Mouse (Mus musculus) neural tube, embryonic 14.5 days (tissue): Measurements from ENCODE around the gene Elobl. TPM values are rescaled to one million over a fixed set of nuclear protein-coding genes. Genes with fewer than 3 reads are reported as not detected.

Source experiments
- ATAC-seq: fragments of 200-750 bp; cut with Nextera tagmentation; 2 replicates; pipeline ENCODE4 v1.8.0; 2017; ENCODE audit warnings: low read depth, mild to moderate bottlenecking, moderate TSS enrichment, moderate library complexity
- H3K27ac ChIP-seq: fragments of 300-500 bp; sonication (generic); 2 replicates; pipeline ENCODE4 v1.5.1; 2014; ENCODE audit warnings: low read depth, mild to moderate bottlenecking, control low read depth, low read length, moderate library complexity, mixed read lengths
- H3K27me3 ChIP-seq: fragments of 300-500 bp; sonication (generic); 2 replicates; pipeline ENCODE4 v1.6.1; 2014; ENCODE audit warnings: low read length; ENCODE audit not compliant: control insufficient read depth, insufficient read depth
- H3K36me3 ChIP-seq: fragments of 300-500 bp; sonication (generic); 2 replicates; pipeline ENCODE4 v1.6.1; 2014; ENCODE audit warnings: low read length, mixed read lengths; ENCODE audit not compliant: control insufficient read depth, insufficient read depth
- H3K4me1 ChIP-seq: fragments of 300-500 bp; sonication (generic); 2 replicates; pipeline ENCODE4 v1.6.1; 2014; ENCODE audit warnings: low read length; ENCODE audit not compliant: control insufficient read depth, insufficient read depth
- H3K4me2 ChIP-seq: fragments of 300-500 bp; sonication (generic); 2 replicates; pipeline ENCODE4 v1.6.1; 2014; ENCODE audit warnings: mild to moderate bottlenecking, low read depth, low read length, control low read depth
- H3K4me3 ChIP-seq: fragments of 300-500 bp; sonication (generic); 2 replicates; pipeline ENCODE4 v1.5.1; 2014; ENCODE audit warnings: low read depth, low read length, control low read depth, mixed read lengths
- H3K9ac ChIP-seq: fragments of 300-500 bp; sonication (generic); replicated peaks from 2 replicates; pipeline ENCODE4 v1.6.1; 2014; ENCODE audit warnings: low read depth, mild to moderate bottlenecking, control low read depth, low read length, mixed read lengths
- H3K9me3 ChIP-seq: fragments of 300-500 bp; sonication (generic); 2 replicates; pipeline ENCODE4 v1.6.1; 2016; ENCODE audit warnings: low read length; ENCODE audit not compliant: control insufficient read depth
- WGBS: fragments of 180-500 bp; shearing (Covaris S2); extraction: QIAGEN DNeasy Blood & Tissue Kit; methylation state at CpG from one replicate; pipeline ENCODE4 v1.1.7; 2014; 5-methylcytosine and 5-hydroxymethylcytosine counted together
- polyA plus RNA-seq: library from polyadenylated mRNA; unstranded; fragments of >200 nt; fragmentation: Nextera tagmentation; extraction: Ambion mirVana; gene quantifications from 2 replicates; pipeline ENCODE4 v1.2.1, GENCODE M21; 2014

The Elobl gene
- polyA plus RNA-seq, 1 experiment from 2014 or later: not detected

DNA sequence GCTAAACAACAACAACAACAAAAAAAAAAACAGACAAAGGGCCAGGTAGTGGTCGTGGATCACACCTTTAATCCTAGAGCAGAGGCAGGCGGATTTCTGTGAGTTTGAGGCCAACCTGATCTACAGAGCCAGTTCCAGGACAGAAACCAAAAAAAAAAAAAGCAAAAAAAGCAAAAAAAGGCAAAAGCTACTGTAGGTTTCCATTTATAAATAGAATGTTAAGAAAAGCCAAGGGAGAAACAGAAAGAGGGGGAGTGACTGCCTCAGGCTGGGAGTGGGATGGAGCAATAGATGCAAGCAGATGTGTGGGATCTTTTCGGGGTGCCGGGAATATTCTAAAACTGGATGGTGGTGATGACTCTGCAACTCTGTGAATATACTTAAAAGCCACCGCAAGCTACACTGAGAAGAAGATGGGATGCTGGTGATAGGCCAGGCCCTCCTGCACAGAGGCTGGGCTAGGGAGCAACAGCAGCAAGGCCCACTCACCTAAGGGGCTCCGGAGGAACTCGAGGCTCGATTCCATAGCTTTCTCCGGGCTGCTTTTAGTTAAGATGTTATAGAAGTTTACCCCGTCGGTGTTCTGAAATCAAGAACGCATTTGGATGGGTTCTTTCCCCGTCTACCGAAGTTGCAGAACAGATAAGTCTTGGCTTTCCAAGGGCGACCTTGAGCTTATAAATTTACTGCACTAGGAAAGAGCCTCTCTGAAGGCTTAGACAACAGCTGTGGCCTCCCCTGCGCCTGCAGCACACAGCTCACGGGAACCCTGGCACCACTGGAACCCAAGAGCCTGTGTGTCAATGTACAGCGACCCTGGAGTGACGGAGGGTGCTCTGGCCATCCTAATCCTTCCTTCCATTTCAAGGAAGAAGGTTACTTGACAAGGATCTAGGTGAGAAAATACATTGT lies 32.4 kb downstream of the Elobl start:
- WGBS: 96% methylated on average over 19 of the region's 19 CpGs
- no peaks in the 10 kb centered on the region for H3K9me3 ChIP-seq
- H3K4me1 ChIP-seq: no peaks in the 10 kb centered on the region
- H3K4me3 ChIP-seq: no peak overlapping the region
- H3K9ac ChIP-seq: no peak overlapping the region
- no peak overlapping the region for H3K4me2 ChIP-seq
- ATAC-seq: no peak
- no peaks in the 10 kb centered on the region for H3K36me3 ChIP-seq
- no peaks in the 10 kb centered on the region for H3K27me3 ChIP-seq
- H3K27ac ChIP-seq: no peak overlapping the region

DNA sequence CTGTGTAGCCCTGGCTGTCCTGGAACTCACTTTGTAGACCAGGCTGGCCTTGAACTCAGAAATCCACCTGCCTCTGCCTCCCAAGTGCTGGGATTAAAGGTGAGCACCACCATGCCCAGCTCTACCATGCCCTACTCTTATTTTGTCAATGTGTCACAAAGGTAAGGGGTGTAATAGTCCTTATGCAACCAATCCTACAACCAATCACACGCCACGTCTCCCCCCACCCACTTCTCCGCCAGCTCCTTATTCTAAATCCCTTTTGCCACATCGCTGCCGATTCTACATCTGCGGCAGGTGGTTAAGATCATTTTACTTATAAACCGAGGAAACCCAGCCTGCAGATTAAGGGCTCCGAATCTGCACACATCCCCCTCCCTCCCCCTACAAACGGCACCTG lies 33.7 kb downstream of the Elobl start:
- Histone ChIP-seq H3K9ac (no peak overlapping the region), H3K4me1 (no peaks in the 10 kb centered on the region), H3K27ac (no peak overlapping the region), H3K27me3 (no peaks in the 10 kb centered on the region), H3K4me3 (no peak overlapping the region), H3K9me3 (no peaks in the 10 kb centered on the region), H3K36me3 (no peaks in the 10 kb centered on the region), H3K4me2 (no peak overlapping the region)
- 98% methylated on average over 9 of the region's 9 CpGs for WGBS
- ATAC-seq: no peak

- no peak for ATAC-seq
- H3K9me3 ChIP-seq: no peaks in the 10 kb centered on the region
- WGBS: 76% methylated on average over 14 of the region's 14 CpGs
Observed at GRCm38 (mm10) chr11:88931692-88932530, 34.8 kb downstream of the Elobl start.

DNA sequence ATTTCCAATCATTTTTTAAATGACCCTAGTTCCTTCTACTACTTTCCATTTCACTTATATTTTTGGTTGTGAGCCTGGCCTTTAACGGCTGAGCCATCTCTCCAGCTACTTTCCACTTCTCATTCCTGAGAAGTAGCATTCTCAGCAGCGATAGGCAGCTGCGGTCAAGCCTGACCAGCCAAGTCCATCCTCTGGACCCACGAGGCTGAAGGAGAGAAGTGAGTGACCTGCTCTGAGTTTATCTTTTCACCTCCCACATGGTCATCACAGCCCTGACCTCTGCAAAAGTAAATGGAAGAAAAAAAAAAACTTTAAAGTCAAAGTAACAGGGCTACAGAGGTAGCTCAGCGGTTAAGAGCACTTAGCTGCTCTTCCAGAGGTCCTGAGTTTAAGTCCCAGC lies 40.2 kb downstream of the Elobl start:
- Histone ChIP-seq H3K9me3 (no peaks in the 10 kb centered on the region), H3K27ac (no peak overlapping the region), H3K9ac (no peak overlapping the region), H3K4me2 (no peak overlapping the region), H3K27me3 (no peaks in the 10 kb centered on the region), H3K36me3 (no peaks in the 10 kb centered on the region), H3K4me3 (no peak overlapping the region), H3K4me1 (no peaks in the 10 kb centered on the region)
- ATAC-seq: no peak
- 96% methylated on average over 5 of the region's 5 CpGs for WGBS

More at GRCm38 (mm10) chr11:88931692-88932530, 34.8 kb downstream of the Elobl start:
- H3K4me2 ChIP-seq: no peak overlapping the region
- no peak overlapping the region for H3K9ac ChIP-seq
- no peaks in the 10 kb centered on the region for H3K27me3 ChIP-seq
- H3K4me3 ChIP-seq: no peak overlapping the region
- H3K36me3 ChIP-seq: no peaks in the 10 kb centered on the region
- H3K4me1 ChIP-seq: no peaks in the 10 kb centered on the region
- H3K27ac ChIP-seq: no peak overlapping the region

Other genes starting within 250 kb of the Elobl start
- 20.0 and 25.6 TPM in 2 replicates for gene Msi2, start 248.4 kb downstream of the Elobl start, polyA plus RNA-seq
- 25.6 and 26.0 TPM in 2 replicates for gene Akap1, start 102.3 kb downstream of the Elobl start, polyA plus RNA-seq
- 23.7 and 28.0 TPM in 2 replicates for gene Scpep1, start 11.5 kb downstream of the Elobl start, polyA plus RNA-seq
- 17.0 TPM in 2 replicates for gene Coil, start 3.3 kb upstream of the Elobl start, polyA plus RNA-seq
- gene Trim25, start 32.4 kb upstream of the Elobl start, polyA plus RNA-seq: 3.3 and 4.7 TPM in 2 replicates
- 17.7 and 19.9 TPM in 2 replicates for gene Dgke, start 99.9 kb upstream of the Elobl start, polyA plus RNA-seq
- gene Gm525, start 106.9 kb upstream of the Elobl start, polyA plus RNA-seq: not detected in 2 replicates